Mouse (Mus musculus): ENCODE data around the gene Klc4.

The Klc4 gene

DNA sequence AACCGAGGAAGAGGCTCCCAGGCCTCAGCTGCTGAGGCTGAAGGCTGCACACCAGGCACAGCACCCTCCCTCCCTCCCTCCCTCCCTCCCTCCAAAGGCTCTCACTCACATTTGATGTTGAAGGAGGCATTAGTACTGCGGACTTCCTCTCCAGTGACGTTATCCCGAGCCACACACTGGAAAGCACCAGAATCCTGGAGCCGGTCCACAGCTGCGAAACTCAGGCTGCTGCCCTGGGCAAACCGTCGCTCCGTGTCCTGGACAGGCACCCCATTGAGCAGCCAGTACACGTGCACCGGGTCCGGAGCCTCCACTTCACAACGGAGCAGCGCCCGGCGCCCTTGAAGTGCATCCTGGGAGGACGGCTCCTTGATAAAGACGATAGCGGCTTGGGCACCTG, 54.4 kb downstream of the Klc4 start:
- no peak for DNase-seq (ENCODE audit: extremely low read depth, low read depth, low spot score)

DNA sequence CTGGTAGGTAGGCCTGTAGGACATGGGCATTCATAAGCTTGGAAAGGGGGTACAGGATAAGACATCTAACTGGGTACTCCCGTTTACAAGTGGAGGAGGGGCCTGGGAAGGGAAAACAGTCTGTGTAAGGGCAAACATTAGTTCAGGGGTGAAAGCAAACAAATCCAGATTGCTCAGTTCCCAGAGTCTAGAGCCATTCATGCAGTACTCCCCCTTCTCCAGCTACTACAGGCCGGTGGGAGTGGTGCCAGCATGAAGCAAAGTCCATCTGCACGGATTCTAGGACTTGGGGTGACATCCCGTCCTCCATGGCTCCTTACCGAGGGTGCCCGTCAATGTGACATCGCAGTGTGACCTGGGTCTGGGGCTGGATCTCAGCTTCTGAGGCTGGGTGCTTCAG, 55.4 kb downstream of the Klc4 start:
- no peak for DNase-seq (ENCODE audit: extremely low read depth, low read depth, low spot score)

DNA sequence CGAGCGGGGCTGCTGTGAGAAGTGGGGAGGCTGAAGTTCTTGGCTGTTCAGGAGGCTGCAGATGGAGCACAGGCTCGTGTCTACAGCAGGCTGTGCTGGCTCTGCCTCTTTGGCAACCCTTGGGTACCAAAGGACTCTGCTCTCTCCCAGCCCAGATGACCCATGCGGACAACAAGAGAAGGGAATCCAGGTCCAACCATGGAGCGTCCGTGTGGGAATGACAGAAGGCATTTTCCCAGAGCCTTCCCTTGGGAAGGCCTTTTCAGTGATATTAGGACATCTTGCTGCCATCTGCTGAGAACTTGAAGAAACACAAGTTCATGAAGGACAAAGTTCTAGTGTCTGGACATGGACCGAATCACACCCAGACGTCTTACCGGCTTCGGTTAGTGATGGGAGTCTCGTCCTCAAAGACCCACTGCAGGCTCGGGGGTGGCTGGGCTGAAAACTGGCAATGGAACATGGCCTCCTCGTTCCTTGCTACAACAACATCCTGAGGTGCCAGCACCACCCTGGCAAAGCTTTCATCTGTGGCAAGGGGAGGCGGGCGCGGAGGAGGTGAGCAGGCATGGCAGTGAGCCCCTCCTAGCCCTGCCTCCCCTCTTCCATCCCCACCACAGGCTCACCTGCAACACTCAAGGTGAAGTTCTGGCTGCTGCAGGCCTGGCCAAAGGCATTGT, 56.0 kb downstream of the Klc4 start:
- no peak for DNase-seq (ENCODE audit: extremely low read depth, low read depth, low spot score)

DNA sequence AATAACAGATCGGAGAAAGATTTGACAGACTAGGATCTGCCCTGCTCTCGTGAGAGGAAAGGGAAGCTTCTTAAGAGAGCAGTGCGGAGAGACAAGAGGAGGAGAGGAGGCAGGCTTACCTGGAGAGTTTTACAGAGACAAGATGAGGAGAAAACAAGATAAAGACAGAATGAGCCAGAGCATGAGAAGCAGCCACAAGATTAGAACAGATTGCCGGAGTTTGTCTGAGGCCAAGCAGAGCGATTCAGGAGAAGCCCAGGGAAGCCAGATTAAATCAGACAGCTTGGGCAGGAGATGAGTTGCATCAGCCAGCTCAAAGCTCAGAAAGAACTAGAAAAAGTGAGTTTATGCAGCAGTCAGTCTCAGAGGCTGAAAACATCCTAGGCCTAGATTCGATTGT, 56.9 kb downstream of the Klc4 start:
- no peak for DNase-seq (ENCODE audit: extremely low read depth, low read depth, low spot score)

DNA sequence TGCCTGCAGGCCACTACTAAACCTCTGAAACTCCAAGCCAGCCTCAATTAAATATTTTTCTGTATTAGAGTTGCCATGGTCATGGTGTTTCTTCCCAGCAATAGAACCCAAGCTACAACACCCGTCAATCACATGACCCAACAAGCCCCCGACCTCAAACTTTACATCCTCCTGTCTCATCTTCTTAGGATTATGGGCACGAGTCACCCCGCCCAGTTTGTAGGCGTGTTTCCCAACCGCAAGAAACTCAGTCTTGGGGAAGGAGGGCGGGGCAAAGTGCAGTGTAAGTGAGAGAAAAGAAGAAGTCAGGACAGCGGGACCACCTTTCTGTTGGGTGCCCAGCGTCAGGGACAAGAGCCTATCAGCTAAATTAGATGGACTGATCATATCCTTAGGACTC, 57.6 kb downstream of the Klc4 start:
- DNase-seq (ENCODE audit: extremely low read depth, low read depth, low spot score), result no peak

DNA sequence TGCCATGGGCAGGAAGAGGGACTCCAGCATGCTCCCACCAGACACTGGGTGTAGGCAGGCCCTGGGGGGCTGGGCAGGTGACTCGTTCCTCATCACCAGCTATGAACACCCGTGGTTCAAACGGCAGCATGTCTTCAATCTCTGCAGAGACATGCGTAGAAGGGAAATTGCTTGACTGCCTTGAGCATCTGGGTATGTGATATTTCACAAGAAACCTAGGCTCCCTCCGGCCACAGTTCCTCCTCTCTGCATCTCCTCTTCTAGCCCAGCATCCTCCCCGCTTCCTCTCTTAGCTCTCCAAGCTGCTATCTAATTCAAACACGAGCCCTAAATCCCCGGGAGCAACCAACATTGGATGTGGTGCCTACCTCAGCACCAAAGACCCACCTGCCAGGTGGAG, 59.5 kb downstream of the Klc4 start:
- no peak for DNase-seq (ENCODE audit: extremely low read depth, low read depth, low spot score)
